Mouse (Mus musculus) kidney, embryonic 14.5 days (tissue): ENCODE measurements around the gene Cab39l. TPM values are rescaled to one million over a fixed set of nuclear protein-coding genes. Genes with fewer than 3 reads are reported as not detected.

Experiments used
- ATAC-seq: fragments of 200-750 bp; cut with Nextera tagmentation; 2 replicates; pipeline ENCODE4 v1.8.0; 2017; ENCODE audit warnings: moderate number of reproducible peaks, mild to moderate bottlenecking, moderate TSS enrichment, moderate library complexity; ENCODE audit not compliant: low FRiP score, low TSS enrichment
- H3K27ac ChIP-seq: fragments of 300-500 bp; sonication (generic); 2 replicates; pipeline ENCODE4 v1.5.1; 2014; ENCODE audit warnings: low read depth, mild to moderate bottlenecking, low read length, moderate library complexity, mixed read lengths
- H3K27me3 ChIP-seq: fragments of 300-500 bp; sonication (generic); 2 replicates; pipeline ENCODE4 v1.6.1; 2014; ENCODE audit warnings: mild to moderate bottlenecking, low read length; ENCODE audit not compliant: control insufficient read depth, insufficient read depth
- H3K36me3 ChIP-seq: fragments of 300-500 bp; sonication (generic); 2 replicates; pipeline ENCODE4 v1.6.1; 2014; ENCODE audit warnings: low read length, mixed read lengths; ENCODE audit not compliant: control insufficient read depth, insufficient read depth
- H3K4me1 ChIP-seq: fragments of 300-500 bp; sonication (generic); 2 replicates; pipeline ENCODE4 v1.6.1; 2014; ENCODE audit warnings: low read length, mixed read lengths; ENCODE audit not compliant: control insufficient read depth, insufficient read depth
- H3K4me2 ChIP-seq: fragments of 300-500 bp; sonication (generic); replicated peaks from 2 replicates; pipeline ENCODE4 v1.6.1; 2014; ENCODE audit warnings: low read depth, mild to moderate bottlenecking, low read length
- H3K4me3 ChIP-seq: fragments of 300-500 bp; sonication (generic); 2 replicates; pipeline ENCODE4 v1.5.1; 2014; ENCODE audit warnings: mild to moderate bottlenecking, low read length
- H3K9ac ChIP-seq: fragments of 300-500 bp; sonication (generic); 2 replicates; pipeline ENCODE4 v1.6.1; 2014; ENCODE audit warnings: low read depth, mild to moderate bottlenecking, low read length, moderate library complexity
- H3K9me3 ChIP-seq: fragments of 300-500 bp; sonication (generic); 2 replicates; pipeline ENCODE4 v1.6.1; 2016; ENCODE audit warnings: low read length; ENCODE audit not compliant: control insufficient read depth
- WGBS: fragments of 180-500 bp; shearing (Covaris S2); extraction: QIAGEN DNeasy Blood & Tissue Kit; methylation state at CpG from one replicate; pipeline ENCODE4 v1.1.7; 2014; 5-methylcytosine and 5-hydroxymethylcytosine counted together
- polyA plus RNA-seq: library from polyadenylated mRNA; unstranded; fragments of >200 nt; fragmentation: Nextera tagmentation; extraction: Ambion mirVana; gene quantifications from 2 replicates; pipeline ENCODE4 v1.2.1, GENCODE M21; 2014

Gene Cab39l
- polyA plus RNA-seq, 1 experiment from 2014 or later = 42.6 TPM

GRCm38 (mm10) chr14:59547530-59547929 lies 106.8 kb downstream of the Cab39l start:
- Histone ChIP-seq H3K27ac (no peak overlapping the region), H3K4me3 (no peak overlapping the region), H3K4me1 (0 out of 2 replicates have a peak, but pooled peaks cover 3% of the 10 kb centered on the region), H3K27me3 (no peaks in the 10 kb centered on the region), H3K36me3 (no peaks in the 10 kb centered on the region), H3K4me2 (no peak overlapping the region), H3K9ac (no peak overlapping the region), H3K9me3 (no peaks in the 10 kb centered on the region)
- 33% methylated on average over 5 of the region's 5 CpGs for WGBS
- ATAC-seq = no peak

GRCm38 (mm10) chr14:59548532-59548931 lies 107.8 kb downstream of the Cab39l start:
- Histone ChIP-seq H3K4me2 (no peak overlapping the region), H3K27ac (no peak overlapping the region), H3K36me3 (no peaks in the 10 kb centered on the region), H3K4me1 (0 out of 2 replicates have a peak, but pooled peaks cover 3% of the 10 kb centered on the region), H3K9ac (no peak overlapping the region), H3K9me3 (no peaks in the 10 kb centered on the region), H3K27me3 (no peaks in the 10 kb centered on the region), H3K4me3 (no peak overlapping the region)
- 59% methylated on average over 2 of the region's 2 CpGs for WGBS
- no peak for ATAC-seq

DNA sequence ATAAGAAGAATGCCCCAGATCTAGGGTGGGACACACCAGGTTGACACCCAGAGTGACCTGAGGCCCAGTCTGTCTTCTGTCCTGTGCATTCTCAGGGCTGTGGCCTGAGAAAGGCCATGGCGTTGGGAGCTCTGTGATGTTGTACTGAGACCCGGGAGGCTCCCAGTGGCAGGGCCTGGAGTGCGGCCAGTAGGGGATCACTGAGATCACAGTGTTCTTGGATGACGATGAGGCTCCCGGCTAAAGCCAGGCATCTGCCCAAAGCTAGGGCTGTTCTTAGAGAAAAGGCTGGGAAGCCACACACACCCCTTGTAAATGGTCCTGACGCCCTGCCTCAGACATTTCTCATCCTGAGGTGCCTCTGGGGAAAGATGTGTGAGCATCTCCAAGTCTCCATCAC lies 108.3 kb downstream of the Cab39l start:
- Histone ChIP-seq H3K4me1 (0 out of 2 replicates have a peak, but pooled peaks cover 3% of the 10 kb centered on the region), H3K36me3 (no peaks in the 10 kb centered on the region), H3K27me3 (no peaks in the 10 kb centered on the region), H3K4me3 (no peak overlapping the region), H3K4me2 (no peak overlapping the region), H3K9ac (no peak overlapping the region), H3K27ac (no peak overlapping the region), H3K9me3 (no peaks in the 10 kb centered on the region)
- no peak for ATAC-seq
- 74% methylated on average over 6 of the region's 6 CpGs for WGBS

DNA sequence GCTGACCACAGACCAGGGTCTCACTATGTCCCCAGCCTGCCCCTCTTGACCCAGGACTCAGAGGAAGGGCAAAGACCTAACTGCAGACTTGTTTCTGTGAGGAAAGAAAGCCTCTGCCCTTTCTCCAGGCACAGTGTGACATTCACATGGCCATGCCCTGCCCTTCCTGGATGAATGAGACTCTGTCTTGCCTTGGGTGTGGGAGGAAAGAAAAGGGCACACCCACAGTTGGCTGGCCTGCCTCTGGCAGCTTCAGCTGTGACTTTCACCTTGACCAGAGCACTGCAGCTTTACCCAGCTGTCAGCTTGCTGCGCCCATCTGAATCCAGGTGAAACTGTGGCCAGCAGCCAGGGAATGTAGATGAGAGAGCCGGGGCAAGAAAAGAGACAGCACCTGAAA lies 110.1 kb downstream of the Cab39l start:
- 79% methylated on average over 2 of the region's 2 CpGs for WGBS
- H3K27me3 ChIP-seq = no peaks in the 10 kb centered on the region
- H3K4me1 ChIP-seq = 0 out of 2 replicates have a peak, but pooled peaks cover 3% of the 10 kb centered on the region
- no peak for ATAC-seq
- H3K4me2 ChIP-seq = no peak overlapping the region
- no peaks in the 10 kb centered on the region for H3K36me3 ChIP-seq
- no peaks in the 10 kb centered on the region for H3K9me3 ChIP-seq
- H3K4me3 ChIP-seq = no peak overlapping the region
- H3K27ac ChIP-seq = no peak overlapping the region
- H3K9ac ChIP-seq = no peak overlapping the region

- Histone ChIP-seq H3K4me3 (no peak overlapping the region), H3K9ac (no peak overlapping the region), H3K27me3 (no peaks in the 10 kb centered on the region), H3K4me1 (0 out of 2 replicates have a peak, but pooled peaks cover 3% of the 10 kb centered on the region), H3K9me3 (no peaks in the 10 kb centered on the region), H3K36me3 (no peaks in the 10 kb centered on the region), H3K27ac (no peak overlapping the region), H3K4me2 (no peak overlapping the region)
- peak; percentile 47; the same call in 1 of the 2 replicates for ATAC-seq
- WGBS = 31% methylated on average over 8 of the region's 8 CpGs
These were observed 111.2 kb downstream of the Cab39l start for GRCm38 (mm10) chr14:59551956-59552355.

DNA sequence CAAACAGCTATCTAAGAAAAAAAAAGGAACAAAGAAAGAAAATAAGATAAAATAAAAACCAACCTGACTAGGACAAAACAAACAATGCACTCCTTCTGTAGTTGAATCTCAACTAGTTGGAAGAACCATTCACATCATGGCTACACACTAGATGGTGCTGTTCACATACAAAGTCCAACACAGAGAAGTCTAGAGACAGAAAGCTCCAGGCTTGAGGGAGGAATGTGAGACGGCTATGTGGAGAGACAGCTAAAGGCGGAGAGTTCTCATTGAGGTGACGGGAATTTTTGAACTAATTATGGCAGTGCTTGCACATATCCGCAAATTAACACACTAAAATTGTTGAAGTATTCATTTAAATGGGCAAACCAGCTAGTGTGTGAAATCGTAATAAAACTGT lies 113.3 kb downstream of the Cab39l start:
- Histone ChIP-seq H3K27ac (no peak overlapping the region), H3K9me3 (no peaks in the 10 kb centered on the region), H3K4me3 (no peak overlapping the region), H3K4me2 (no peak overlapping the region), H3K36me3 (no peaks in the 10 kb centered on the region), H3K27me3 (no peaks in the 10 kb centered on the region), H3K4me1 (0 out of 2 replicates have a peak, but pooled peaks cover 3% of the 10 kb centered on the region), H3K9ac (no peak overlapping the region)
- ATAC-seq = no peak
- 84% methylated on average over 5 of the region's 5 CpGs for WGBS

GRCm38 (mm10) chr14:59555018-59555417 lies 114.2 kb downstream of the Cab39l start:
- no peak overlapping the region for H3K4me2 ChIP-seq
- no peak overlapping the region for H3K4me3 ChIP-seq
- ATAC-seq = no peak
- H3K4me1 ChIP-seq = 0 out of 2 replicates have a peak, but pooled peaks cover 3% of the 10 kb centered on the region
- H3K9me3 ChIP-seq = no peaks in the 10 kb centered on the region
- H3K36me3 ChIP-seq = no peaks in the 10 kb centered on the region
- H3K27ac ChIP-seq = no peak overlapping the region
- no peak overlapping the region for H3K9ac ChIP-seq
- WGBS = 50% methylated on average over 8 of the region's 8 CpGs
- H3K27me3 ChIP-seq = no peaks in the 10 kb centered on the region

DNA sequence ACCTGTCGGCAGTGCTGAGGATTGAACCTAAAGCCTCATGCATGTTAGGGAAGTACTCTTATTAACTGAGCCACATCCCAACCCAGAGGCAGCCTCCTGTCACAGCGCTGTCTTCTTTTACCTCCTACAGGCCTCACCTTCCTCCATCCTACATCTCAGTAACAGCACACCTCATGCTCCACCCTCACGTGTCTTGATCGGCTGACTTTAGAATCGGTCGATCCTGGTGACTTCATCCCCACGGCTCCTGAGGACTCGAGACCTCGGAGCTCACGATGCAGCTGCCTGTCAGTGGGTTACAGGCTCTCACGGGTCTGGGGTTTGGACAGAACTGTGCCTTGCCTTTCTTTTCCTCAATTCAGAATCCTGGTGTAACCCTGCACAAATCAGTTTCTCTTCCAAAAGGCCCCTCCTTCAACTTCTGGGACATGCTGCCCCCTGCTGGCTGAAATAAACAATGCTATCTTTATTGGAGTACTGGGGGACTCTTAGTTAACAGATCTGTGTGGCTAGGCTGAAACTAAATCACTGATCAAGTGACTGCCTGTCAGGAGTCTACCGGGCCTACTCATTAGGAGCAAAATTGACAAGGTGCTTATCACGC lies 115.3 kb downstream of the Cab39l start:
- Histone ChIP-seq H3K9ac (no peak overlapping the region), H3K36me3 (no peaks in the 10 kb centered on the region), H3K27me3 (no peaks in the 10 kb centered on the region), H3K4me1 (0 out of 2 replicates have a peak, but pooled peaks cover 3% of the 10 kb centered on the region), H3K9me3 (no peaks in the 10 kb centered on the region), H3K27ac (no peak overlapping the region), H3K4me3 (no peak overlapping the region), H3K4me2 (no peak overlapping the region)
- ATAC-seq = peak; percentile 70; the same call in 1 of the 2 replicates
- 54% methylated on average over 13 of the region's 13 CpGs for WGBS

DNA sequence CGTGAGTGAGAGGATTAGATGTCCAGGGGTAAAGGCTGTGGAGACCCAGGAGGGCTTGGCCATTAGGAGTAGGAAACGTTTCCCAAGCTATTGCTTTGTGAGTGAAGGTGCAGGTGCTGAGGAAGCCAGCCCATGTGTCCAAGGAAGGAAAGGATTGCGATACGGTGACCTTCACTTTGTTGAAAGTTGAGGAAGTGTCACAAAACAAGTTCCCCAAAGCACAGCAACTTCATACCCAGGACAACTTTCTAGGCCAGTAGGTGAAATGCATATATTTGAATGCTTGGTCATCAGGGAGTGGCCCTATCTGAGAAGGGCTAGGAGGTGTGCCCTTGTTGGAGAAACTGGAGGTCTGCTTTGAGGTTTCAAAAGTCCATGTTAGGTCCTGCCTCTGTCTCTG lies 116.3 kb downstream of the Cab39l start:
- WGBS = 72% methylated on average over 4 of the region's 4 CpGs

More for the DNA sequence above, 116.3 kb downstream of the Cab39l start:
- Histone ChIP-seq H3K36me3 (no peaks in the 10 kb centered on the region), H3K9me3 (no peaks in the 10 kb centered on the region), H3K27me3 (no peaks in the 10 kb centered on the region), H3K27ac (no peak overlapping the region), H3K4me3 (no peak overlapping the region), H3K9ac (no peak overlapping the region), H3K4me1 (no peaks in the 10 kb centered on the region), H3K4me2 (no peak overlapping the region)
- no peak for ATAC-seq
